In the genomic region with DNA sequence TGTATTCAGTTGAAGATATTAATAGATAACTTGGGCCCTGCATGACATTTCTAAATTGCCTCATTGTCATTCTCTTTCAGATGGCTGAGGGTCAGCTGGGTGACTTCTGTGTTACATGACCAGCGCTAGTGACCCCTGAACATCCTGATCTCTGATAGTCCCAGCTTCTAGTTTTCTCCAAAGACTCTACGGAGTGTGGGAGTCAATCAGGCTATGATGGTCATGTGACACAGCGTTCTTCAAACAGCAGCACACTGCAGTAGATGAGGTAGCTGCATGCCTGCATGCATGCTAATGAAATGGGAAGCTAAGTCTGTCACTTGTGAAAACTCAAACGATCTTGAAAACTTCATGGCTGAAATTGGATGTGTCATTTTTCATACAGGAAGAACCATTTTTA, we compare ENCODE assay signal across 24 mouse cellular contexts. TPM values are rescaled to one million over a fixed set of nuclear protein-coding genes. Genes with fewer than 3 reads are reported as not detected.
DNase-seq lines count a peak whose midpoint lies in the region; ATAC-seq and TF ChIP-seq lines count a peak whose summit lies in the region.
"Had no signal": no experiment of that assay in that cellular context is flagged by ENCODE, and none has a peak within 500 bp of the region (broad histone marks: within the 10 kb centered on the region; RNA-seq: fewer than 3 reads in every experiment).

No protein-coding gene starts in this region.

- no peaks in the 10 kb centered on the region for H3K36me3 ChIP-seq in forebrain, postnatal 0 days (ENCODE audit: insufficient read depth)
- H3K36me3 ChIP-seq in forebrain, embryonic 15.5 days = no peaks in the 10 kb centered on the region
- H3K36me3 ChIP-seq in midbrain, embryonic 14.5 days (ENCODE audit: control insufficient read depth, insufficient read depth, low read length) = no peaks in the 10 kb centered on the region
- H3K36me3 ChIP-seq in midbrain, embryonic 13.5 days = no peaks in the 10 kb centered on the region
- H3K36me3 ChIP-seq in midbrain, embryonic 16.5 days (ENCODE audit: control insufficient read depth, insufficient read depth, low read length) = no peaks in the 10 kb centered on the region
- no peaks in the 10 kb centered on the region for H3K36me3 ChIP-seq in midbrain, embryonic 10.5 days
- H3K36me3 ChIP-seq in myocyte (ENCODE audit: control insufficient read depth, insufficient read depth) = peaks cover 61% of the 10 kb centered on the region
- H3K36me3 ChIP-seq: forebrain, embryonic 10.5 days; forebrain, embryonic 12.5 days had no signal

- H3K4me1 ChIP-seq in forebrain, postnatal 0 days (ENCODE audit: insufficient read depth) = no peaks in the 10 kb centered on the region
- no peaks in the 10 kb centered on the region for H3K4me1 ChIP-seq in forebrain, embryonic 15.5 days
- no peaks in the 10 kb centered on the region for H3K4me1 ChIP-seq in midbrain, embryonic 14.5 days (ENCODE audit: control insufficient read depth, insufficient read depth, low read length)
- no peaks in the 10 kb centered on the region for H3K4me1 ChIP-seq in midbrain, embryonic 13.5 days (replicated peaks)
- H3K4me1 ChIP-seq in midbrain, embryonic 16.5 days (ENCODE audit: control insufficient read depth, insufficient read depth, low read length) = no peaks in the 10 kb centered on the region
- peaks cover 20% of the 10 kb centered on the region for H3K4me1 ChIP-seq in midbrain, embryonic 10.5 days

- no peaks in the 10 kb centered on the region for H3K27me3 ChIP-seq in forebrain, postnatal 0 days (ENCODE audit: insufficient read depth, low read length)
- no peaks in the 10 kb centered on the region for H3K27me3 ChIP-seq in forebrain, embryonic 15.5 days
- H3K27me3 ChIP-seq in midbrain, embryonic 14.5 days (ENCODE audit: control insufficient read depth, insufficient read depth, low read length) = no peaks in the 10 kb centered on the region
- no peaks in the 10 kb centered on the region for H3K27me3 ChIP-seq in midbrain, embryonic 13.5 days
- H3K27me3 ChIP-seq in midbrain, embryonic 16.5 days (ENCODE audit: control insufficient read depth, insufficient read depth, low read depth, low read length) = no peaks in the 10 kb centered on the region
- no peaks in the 10 kb centered on the region for H3K27me3 ChIP-seq in midbrain, embryonic 10.5 days (ENCODE audit: low read depth, poor library complexity, severe bottlenecking)
- H3K27me3 ChIP-seq in myocyte (ENCODE audit: control insufficient read depth, insufficient read depth, insufficient read length) = no peaks in the 10 kb centered on the region
- H3K27me3 ChIP-seq: embryonic facial prominence, embryonic 13.5 days; embryonic facial prominence, embryonic 15.5 days; forebrain, embryonic 12.5 days had no signal

- 73% methylated on average over 4 of the region's 4 CpGs for whole genome bisulfite sequencing in forebrain, postnatal 0 days
- 83% methylated on average over 4 of the region's 4 CpGs for WGBS in forebrain, embryonic 15.5 days
- WGBS in midbrain, embryonic 14.5 days = 86% methylated on average over 4 of the region's 4 CpGs
- WGBS in midbrain, embryonic 13.5 days = 81% methylated on average over 4 of the region's 4 CpGs
- WGBS in midbrain, embryonic 16.5 days = 88% methylated on average over 4 of the region's 4 CpGs
- 93% methylated on average over 4 of the region's 4 CpGs for WGBS in midbrain, embryonic 10.5 days

- DNase-seq in forebrain, postnatal 0 days = no peak
- peak; percentile 17 for DNase-seq in midbrain, embryonic 14.5 days
- no peak for DNase-seq in midbrain, embryonic 10.5 days (ENCODE audit: low spot score)
- DNase-seq: adrenal gland, adult 2 months; adrenal gland, postnatal 10 days; adrenal gland, postnatal 25 days; cerebellum, adult 11 months; cerebellum, adult 18-20 months; cerebellum, adult 8-10 months; cerebellum, adult 9-11 months; cerebellum, postnatal 14 days; cerebellum, postnatal 36 days; embryo, embryonic 11 days had no signal

- no peak overlapping the region for H3ac ChIP-seq in myocyte (ENCODE audit: control insufficient read depth, insufficient read length)

- H3K79me2 ChIP-seq in myocyte (ENCODE audit: control insufficient read depth, insufficient read depth) = no peaks in the 10 kb centered on the region

- TF ChIP-seq POLR2A in myocyte (IDR thresholded peaks at IDR 0.05; ENCODE audit: insufficient read length, low read depth) = no peak

- no peak overlapping the region for H3K4me3 ChIP-seq in forebrain, postnatal 0 days (ENCODE audit: low read depth, low read length)
- H3K4me3 ChIP-seq in forebrain, embryonic 15.5 days = no peak overlapping the region
- no peak overlapping the region for H3K4me3 ChIP-seq in midbrain, embryonic 14.5 days (replicated peaks; ENCODE audit: low read depth, low read length)
- H3K4me3 ChIP-seq in midbrain, embryonic 13.5 days (replicated peaks) = no peak overlapping the region
- H3K4me3 ChIP-seq in midbrain, embryonic 16.5 days (ENCODE audit: low read depth, low read length) = no peak overlapping the region
- no peak overlapping the region for H3K4me3 ChIP-seq in midbrain, embryonic 10.5 days
- H3K4me3 ChIP-seq in myocyte = no peak overlapping the region
- H3K4me3 ChIP-seq: embryonic facial prominence, embryonic 13.5 days; embryonic facial prominence, embryonic 15.5 days; erythroblast, embryonic 14.5 days; forebrain, embryonic 10.5 days; forebrain, embryonic 12.5 days had no signal

- no peak overlapping the region for H3K4me2 ChIP-seq in forebrain, postnatal 0 days (ENCODE audit: low read depth)
- no peak overlapping the region for H3K4me2 ChIP-seq in forebrain, embryonic 15.5 days (replicated peaks)
- no peak overlapping the region for H3K4me2 ChIP-seq in midbrain, embryonic 14.5 days (ENCODE audit: low read length)
- H3K4me2 ChIP-seq in midbrain, embryonic 13.5 days (replicated peaks) = no peak overlapping the region
- no peak overlapping the region for H3K4me2 ChIP-seq in midbrain, embryonic 16.5 days (ENCODE audit: low read length)
- H3K4me2 ChIP-seq in myocyte (ENCODE audit: low read depth) = no peak overlapping the region
- H3K4me2 ChIP-seq: embryonic facial prominence, embryonic 13.5 days; embryonic facial prominence, embryonic 15.5 days; forebrain, embryonic 12.5 days had no signal

- peak; percentile 50; the same call in 1 of the 2 replicates for ATAC-seq in forebrain, postnatal 0 days
- no peak for ATAC-seq in forebrain, embryonic 15.5 days (replicated peaks)
- no peak for ATAC-seq in midbrain, embryonic 14.5 days (ENCODE audit: low FRiP score, low TSS enrichment)
- no peak for ATAC-seq in midbrain, embryonic 13.5 days
- peak; percentile 68 for ATAC-seq in midbrain, embryonic 16.5 days
- no peak for ATAC-seq in granulocyte monocyte progenitor cell, adult 5-6 weeks (replicated peaks; ENCODE audit: poor library complexity, severe bottlenecking)

- no peak overlapping the region for H3K27ac ChIP-seq in forebrain, postnatal 0 days (ENCODE audit: low read depth, low read length)
- no peak overlapping the region for H3K27ac ChIP-seq in forebrain, embryonic 15.5 days (replicated peaks)
- H3K27ac ChIP-seq in midbrain, embryonic 14.5 days (replicated peaks; ENCODE audit: low read depth, low read length) = no peak overlapping the region
- no peak overlapping the region for H3K27ac ChIP-seq in midbrain, embryonic 13.5 days
- no peak overlapping the region for H3K27ac ChIP-seq in midbrain, embryonic 16.5 days (ENCODE audit: low read length)
- H3K27ac ChIP-seq in midbrain, embryonic 10.5 days (replicated peaks) = no peak overlapping the region
- H3K27ac ChIP-seq: embryonic facial prominence, embryonic 13.5 days; embryonic facial prominence, embryonic 15.5 days; forebrain, embryonic 10.5 days; forebrain, embryonic 12.5 days had no signal

- no peak overlapping the region for H3K9ac ChIP-seq in forebrain, postnatal 0 days
- H3K9ac ChIP-seq in forebrain, embryonic 15.5 days (replicated peaks) = no peak overlapping the region
- H3K9ac ChIP-seq in midbrain, embryonic 14.5 days (replicated peaks; ENCODE audit: low read length) = no peak overlapping the region
- no peak overlapping the region for H3K9ac ChIP-seq in midbrain, embryonic 13.5 days (replicated peaks)
- H3K9ac ChIP-seq in midbrain, embryonic 16.5 days (ENCODE audit: low read depth, low read length) = no peak overlapping the region
- H3K9ac ChIP-seq: embryonic facial prominence, embryonic 13.5 days; embryonic facial prominence, embryonic 15.5 days; forebrain, embryonic 12.5 days had no signal

- TF ChIP-seq CTCF in forebrain, postnatal 0 days (IDR thresholded peaks at IDR 0.05; ENCODE audit: low read depth) = no peak

- H3K9me3 ChIP-seq in forebrain, postnatal 0 days (ENCODE audit: low read length) = no peaks in the 10 kb centered on the region
- H3K9me3 ChIP-seq in forebrain, embryonic 15.5 days = no peaks in the 10 kb centered on the region
- H3K9me3 ChIP-seq in midbrain, embryonic 14.5 days (ENCODE audit: control insufficient read depth, low read length) = no peaks in the 10 kb centered on the region
- H3K9me3 ChIP-seq in midbrain, embryonic 13.5 days = no peaks in the 10 kb centered on the region
- H3K9me3 ChIP-seq in midbrain, embryonic 16.5 days (replicated peaks; ENCODE audit: control insufficient read depth, low read length, poor library complexity, severe bottlenecking) = no peaks in the 10 kb centered on the region
- no peaks in the 10 kb centered on the region for H3K9me3 ChIP-seq in midbrain, embryonic 10.5 days (replicated peaks)
- H3K9me3 ChIP-seq: embryonic facial prominence, embryonic 13.5 days; embryonic facial prominence, embryonic 15.5 days; forebrain, embryonic 10.5 days; forebrain, embryonic 12.5 days had no signal

TF ChIP-seq in myocyte, 11 proteins besides CTCF, POLR2A, EP300 and RAD21 (continues in another document):
- TF ChIP-seq CEBPB (IDR thresholded peaks at IDR 0.05; ENCODE audit: insufficient read depth, poor library complexity, severe bottlenecking) = no peak
- TF ChIP-seq REST (IDR thresholded peaks at IDR 0.05; ENCODE audit: insufficient read depth, insufficient read length) = no peak
- peak; percentile 9 for TF ChIP-seq USF1 (IDR thresholded peaks at IDR 0.05; ENCODE audit: low read depth)
- no peak for TF ChIP-seq MYOD1 (IDR thresholded peaks at IDR 0.05; ENCODE audit: control insufficient read depth in 1 of 3, insufficient read length in 2 of 3, low read depth in 2 of 3)
- no peak for TF ChIP-seq MAX (IDR thresholded peaks at IDR 0.05; ENCODE audit: low read depth)

RNA-seq across cellular contexts. Expression of gene Tnc, which starts 41.6 kb away (rescaled TPM):
- total RNA-seq in forebrain, postnatal 0 days (2014; rRNA removed) = 95.3 and 131 TPM in 2 replicates
- polyA plus RNA-seq in forebrain, postnatal 0 days (2015; fragmentation: Nextera tagmentation; extraction: Ambion mirVana) = 29.1 and 39.5 TPM in 2 replicates
- 33.3 and 38.7 TPM in 2 replicates for polyA plus RNA-seq in forebrain, embryonic 15.5 days (2015; fragmentation: Nextera tagmentation; extraction: Ambion mirVana)
- polyA plus RNA-seq in midbrain, embryonic 14.5 days (2014; fragmentation: Nextera tagmentation; extraction: Ambion mirVana) = 63.8 and 67.9 TPM in 2 replicates
- 12.9 and 14.6 TPM in 2 replicates for polyA plus RNA-seq in midbrain, embryonic 13.5 days (2015; fragmentation: Nextera tagmentation; extraction: Ambion mirVana)
- 49.8 and 64.2 TPM in 2 replicates for polyA plus RNA-seq in midbrain, embryonic 16.5 days (2015; fragmentation: Nextera tagmentation; extraction: Ambion mirVana)
- polyA plus RNA-seq in midbrain, embryonic 10.5 days (2016; fragmentation: Nextera tagmentation; extraction: Ambion mirVana) = 3.2 and 5.2 TPM in 2 replicates
- polyA plus RNA-seq in myocyte (2012; fragmentation: generic; extraction: Trizol) = 183 TPM
- total RNA-seq in granulocyte monocyte progenitor cell, adult 5-6 weeks (2014; fragmentation: Nextera tagmentation) = not detected in 2 replicates
- 0.17 TPM in 1 of 2 replicates, not detected in the other for total RNA-seq in granulocyte monocyte progenitor cell, adult 5-6 weeks (2017)
- total RNA-seq: MEL had no signal
- polyA plus RNA-seq: erythroblast, embryonic 14.5 days had no signal

Comparison
In these comparisons a context has a peak if more than half of its experiments do, and no peak if none do; other contexts are left out.
1. ATAC-seq: peak in forebrain, postnatal 0 days (single experiment) and midbrain, embryonic 16.5 days (single experiment); none in forebrain, embryonic 15.5 days (single experiment), midbrain, embryonic 14.5 days (single experiment), midbrain, embryonic 13.5 days (single experiment) and granulocyte monocyte progenitor cell, adult 5-6 weeks (single experiment).